ENCODE assay signal across 10 mouse cellular contexts in genomic region chr4:81669181-81669580, GRCm38 (mm10).
DNase-seq lines count a peak whose midpoint lies in the region; ATAC-seq and TF ChIP-seq lines count a peak whose summit lies in the region.
"Had no signal": no experiment of that assay in that cellular context is flagged by ENCODE, and none has a peak within 500 bp of the region (broad histone marks: within the 10 kb centered on the region; RNA-seq: fewer than 3 reads in every experiment).

No protein-coding gene starts in this region.

- TF ChIP-seq POLR2A in myocyte (IDR thresholded peaks at IDR 0.05; ENCODE audit: insufficient read length, low read depth), result no peak

- no peak for DNase-seq in forebrain, embryonic 10.5 days (ENCODE audit: extremely low spot score, low spot score)
- peak; percentile 19 for DNase-seq in right cerebral cortex, postnatal 4 days
- no peak for DNase-seq in right cerebral cortex, adult 2 months (ENCODE audit: low spot score in 2 of 2)
- peak; percentile 8 to 25 for DNase-seq in heart, postnatal 14 days
- DNase-seq in left cerebral cortex, adult 8-10 months (ENCODE audit: low spot score in 2 of 2), result no peak
- no peak for DNase-seq in spleen, postnatal 14 days (ENCODE audit: low spot score in 2 of 2)

- H3K4me1 ChIP-seq in forebrain, embryonic 13.5 days, result 0 out of 2 replicates have a peak, but pooled peaks cover 10% of the 10 kb centered on the region
- H3K4me1 ChIP-seq in forebrain, embryonic 10.5 days, result peaks cover 7% of the 10 kb centered on the region; the same call in 1 of the 2 replicates

- H3ac ChIP-seq in myocyte (ENCODE audit: control insufficient read depth, insufficient read length), result no peak overlapping the region

- H3K4me2 ChIP-seq in forebrain, embryonic 13.5 days, result no peak overlapping the region
- peak overlapping the region; percentile 18 for H3K4me2 ChIP-seq in myocyte (ENCODE audit: low read depth)
- H3K4me2 ChIP-seq: embryonic facial prominence, embryonic 13.5 days; limb, embryonic 12.5 days had no signal

- H3K79me2 ChIP-seq in myocyte (ENCODE audit: control insufficient read depth, insufficient read depth), result no peaks in the 10 kb centered on the region

- peak; percentile 33; the same call in 1 of the 2 replicates for ATAC-seq in forebrain, embryonic 13.5 days

- 22% methylated on average over 3 of the region's 3 CpGs for WGBS in forebrain, embryonic 13.5 days
- WGBS in forebrain, embryonic 10.5 days, result 55% methylated on average over 3 of the region's 3 CpGs

- peaks cover under 1% of the 10 kb centered on the region; the same call in 1 of the 2 replicates for H3K9me3 ChIP-seq in forebrain, embryonic 13.5 days (replicated peaks)
- no peaks in the 10 kb centered on the region for H3K9me3 ChIP-seq in forebrain, embryonic 10.5 days
- H3K9me3 ChIP-seq: embryonic facial prominence, embryonic 13.5 days had no signal

- H3K36me3 ChIP-seq in forebrain, embryonic 13.5 days (ENCODE audit: poor library complexity, severe bottlenecking), result no peaks in the 10 kb centered on the region
- no peaks in the 10 kb centered on the region for H3K36me3 ChIP-seq in forebrain, embryonic 10.5 days (replicated peaks)
- H3K36me3 ChIP-seq in myocyte (ENCODE audit: control insufficient read depth, insufficient read depth), result no peaks in the 10 kb centered on the region
- H3K36me3 ChIP-seq: embryonic facial prominence, embryonic 13.5 days; limb, embryonic 12.5 days had no signal

- no peaks in the 10 kb centered on the region for H3K27me3 ChIP-seq in forebrain, embryonic 13.5 days
- H3K27me3 ChIP-seq in forebrain, embryonic 10.5 days (ENCODE audit: poor library complexity, severe bottlenecking), result no peaks in the 10 kb centered on the region
- no peaks in the 10 kb centered on the region for H3K27me3 ChIP-seq in myocyte (ENCODE audit: control insufficient read depth, insufficient read depth, insufficient read length)
- H3K27me3 ChIP-seq: embryonic facial prominence, embryonic 13.5 days; limb, embryonic 12.5 days had no signal

- no peak overlapping the region for H3K9ac ChIP-seq in forebrain, embryonic 13.5 days
- H3K9ac ChIP-seq: embryonic facial prominence, embryonic 13.5 days; limb, embryonic 12.5 days had no signal

- no peak overlapping the region for H3K27ac ChIP-seq in forebrain, embryonic 13.5 days
- H3K27ac ChIP-seq in forebrain, embryonic 10.5 days, result no peak overlapping the region
- H3K27ac ChIP-seq: embryonic facial prominence, embryonic 13.5 days; limb, embryonic 12.5 days had no signal

- no peak overlapping the region for H3K4me3 ChIP-seq in forebrain, embryonic 13.5 days
- no peak overlapping the region for H3K4me3 ChIP-seq in forebrain, embryonic 10.5 days
- H3K4me3 ChIP-seq in myocyte, result no peak overlapping the region
- H3K4me3 ChIP-seq: embryonic facial prominence, embryonic 13.5 days; limb, embryonic 12.5 days had no signal

- intact Hi-C loops in heart, postnatal 14 days (cut with DNase I), result no loop called here

TF ChIP-seq in myocyte, 11 proteins besides CTCF, POLR2A, EP300 and RAD21:
- TF ChIP-seq USF1 (IDR thresholded peaks at IDR 0.05; ENCODE audit: low read depth) (no peak), E2F4 (IDR thresholded peaks at IDR 0.05; ENCODE audit: insufficient read depth) (no peak), TCF12 (IDR thresholded peaks at IDR 0.05; ENCODE audit: insufficient read depth, poor library complexity, severe bottlenecking) (peak; percentile 4), MYOD1 (IDR thresholded peaks at IDR 0.05; ENCODE audit: control insufficient read depth in 1 of 3, insufficient read length in 2 of 3, low read depth in 2 of 3) (peak in 2 of 3 experiments; percentile 11 to 44), MYOG (IDR thresholded peaks at IDR 0.05; ENCODE audit: control insufficient read depth in 1 of 3, insufficient read depth in 1 of 3, insufficient read length in 2 of 3, low read depth in 2 of 3) (peak in 1 of 3 experiments; percentile 13), CEBPB (IDR thresholded peaks at IDR 0.05; ENCODE audit: insufficient read depth, poor library complexity, severe bottlenecking) (no peak), MAX (IDR thresholded peaks at IDR 0.05; ENCODE audit: low read depth) (no peak)

Comparison
In these comparisons a context has a peak if more than half of its experiments do, and no peak if none do; other contexts are left out.
1. DNase-seq: peak in right cerebral cortex, postnatal 4 days (single experiment) and heart, postnatal 14 days (2 of 2); none in forebrain, embryonic 10.5 days (single experiment), right cerebral cortex, adult 2 months (0 of 2), left cerebral cortex, adult 8-10 months (0 of 2) and spleen, postnatal 14 days (0 of 2).